Mouse (Mus musculus) layer of hippocampus, postnatal 36 days (tissue): ENCODE measurements around the gene Rsbn1. TPM values are rescaled to one million over a fixed set of nuclear protein-coding genes. Genes with fewer than 3 reads are reported as not detected.
A peak's percentile ranks its signal among the peaks of the same experiment; 100 is the strongest.

ENCODE experiments used
- DNase-seq, 2 experiments: peaks; one replicate each; pipeline ENCODE4 v3.0.0; 2022
- total RNA-seq, 2 experiments: library from RNA; stranded (reverse); gene quantifications; 2 replicates each; pipeline ENCODE4 v1.2.3; 2021

Gene Rsbn1
- 10 to 100 TPM; 21.7 to 24.8 TPM for total RNA-seq

GRCm38 (mm10) chr3:103914010-103914669 is at the start of gene Rsbn1:
Gene Rsbn1 (plus strand): TSS chr3:103914120.
- DNase-seq: peak; percentile 96 to 97

- DNase-seq: no peak
These were observed 49.7 kb upstream of the Rsbn1 start for GRCm38 (mm10) chr3:103864200-103864599.

GRCm38 (mm10) chr3:103867424-103867971 is 46.4 kb upstream of the Rsbn1 start:
- no peak for DNase-seq

GRCm38 (mm10) chr3:103868008-103868407 is 45.9 kb upstream of the Rsbn1 start:
- no peak for DNase-seq

GRCm38 (mm10) chr3:103872663-103873098 is 41.2 kb upstream of the Rsbn1 start:
- DNase-seq: no peak

- DNase-seq: no peak
These were observed 39.6 kb upstream of the Rsbn1 start for GRCm38 (mm10) chr3:103874329-103874728.

- no peak for DNase-seq
These were observed 28.0 kb upstream of the Rsbn1 start for GRCm38 (mm10) chr3:103885946-103886345.

GRCm38 (mm10) chr3:103887581-103887980 is 26.3 kb upstream of the Rsbn1 start:
- peak in 1 of 2 experiments; percentile 9 for DNase-seq

GRCm38 (mm10) chr3:103893374-103893773 is 20.5 kb upstream of the Rsbn1 start:
- DNase-seq: no peak

- DNase-seq: no peak
These were observed 9.2 kb upstream of the Rsbn1 start for GRCm38 (mm10) chr3:103904705-103905104.

- DNase-seq: no peak
These were observed 6.4 kb upstream of the Rsbn1 start for GRCm38 (mm10) chr3:103907335-103908030.

GRCm38 (mm10) chr3:103908781-103909180 is 5.1 kb upstream of the Rsbn1 start:
- DNase-seq: no peak

GRCm38 (mm10) chr3:103913451-103913961 is 414 bp upstream of the Rsbn1 start:
- DNase-seq: no peak

- DNase-seq: peak; percentile 41 to 55
These were observed 1.0 kb downstream of the Rsbn1 start for GRCm38 (mm10) chr3:103914732-103915508.

GRCm38 (mm10) chr3:103915509-103915896 is 1.6 kb downstream of the Rsbn1 start:
- DNase-seq: no peak

- DNase-seq: no peak
These were observed 2.4 kb downstream of the Rsbn1 start for GRCm38 (mm10) chr3:103916205-103916838.

- DNase-seq: no peak
These were observed 2.9 kb downstream of the Rsbn1 start for GRCm38 (mm10) chr3:103916839-103917237.

GRCm38 (mm10) chr3:103920094-103920493 is 6.2 kb downstream of the Rsbn1 start:
- DNase-seq: no peak

GRCm38 (mm10) chr3:103925302-103925701 is 11.4 kb downstream of the Rsbn1 start:
- no peak for DNase-seq

- DNase-seq: no peak
These were observed 13.6 kb downstream of the Rsbn1 start for GRCm38 (mm10) chr3:103927511-103927910.

- peak in 1 of 2 experiments; percentile 24 for DNase-seq
These were observed 31.1 kb downstream of the Rsbn1 start for GRCm38 (mm10) chr3:103944794-103945562.
